Mouse (Mus musculus): ENCODE data around the gene Tmem143.
"Not testable (repeated sequence)": the region's sequence is repeated elsewhere in the genome, so short reads cannot be mapped to it uniquely, and the experiment has no call there.

DNA sequence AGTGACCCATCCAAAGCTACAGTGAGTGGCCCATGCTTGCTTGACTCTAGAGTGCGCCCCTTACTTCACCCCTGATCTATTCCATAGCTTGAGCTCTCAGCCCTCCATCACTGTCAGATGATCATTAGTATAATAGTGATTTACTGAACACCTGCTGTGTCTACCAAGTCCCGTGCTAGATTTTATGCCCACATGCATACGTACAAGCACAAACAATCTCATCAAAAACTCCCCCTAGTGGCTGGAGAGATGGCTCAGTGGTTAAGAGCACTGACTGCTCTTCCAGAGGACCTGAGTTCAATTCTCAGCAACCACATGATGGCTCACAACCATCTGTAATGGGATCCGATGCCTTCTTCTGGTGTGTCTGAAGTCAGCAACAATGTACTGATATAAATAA, 1.4 kb downstream of the Tmem143 start:
- peak; percentile 60 for TF ChIP-seq CTCF (IDR thresholded peaks at IDR 0.05)
- TF ChIP-seq EP300 (IDR thresholded peaks at IDR 0.05) = not testable (repeated sequence)
